Mouse (Mus musculus) testis, adult 2 months (tissue): ENCODE data around the gene Nusap1. TPM values are rescaled to one million over a fixed set of nuclear protein-coding genes. Genes with fewer than 3 reads are reported as not detected.
"Not testable (repeated sequence)": the region's sequence is repeated elsewhere in the genome, so short reads cannot be mapped to it uniquely, and the experiment has no call there.

Source experiments
- H3K27ac ChIP-seq: fragments of 200-500 bp; 2 replicates; pipeline ENCODE4 v1.5.1; 2012; ENCODE audit warnings: low read depth, low read length; ENCODE audit not compliant: control insufficient read depth, insufficient read depth
- H3K27me3 ChIP-seq: fragments of 200-500 bp; 2 replicates; pipeline ENCODE4 v1.6.1; 2012; ENCODE audit warnings: mild to moderate bottlenecking, low read length, moderate library complexity; ENCODE audit not compliant: control insufficient read depth, insufficient read depth
- H3K36me3 ChIP-seq: fragments of 200-500 bp; 2 replicates; pipeline ENCODE4 v1.6.1; 2012; ENCODE audit warnings: mild to moderate bottlenecking, low read length; ENCODE audit not compliant: control insufficient read depth, insufficient read depth
- H3K4me1 ChIP-seq: fragments of 200-500 bp; 2 replicates; pipeline ENCODE4 v1.6.1; 2012; ENCODE audit warnings: low read length; ENCODE audit not compliant: control insufficient read depth, insufficient read depth
- H3K4me3 ChIP-seq: fragments of 200-500 bp; 2 replicates; pipeline ENCODE4 v1.5.1; 2012; ENCODE audit warnings: low read depth, mild to moderate bottlenecking, low read length, moderate library complexity, mixed read lengths; ENCODE audit not compliant: control insufficient read depth
- CTCF ChIP-seq: fragments of 200-500 bp; IDR thresholded peaks from 2 replicates; pipeline ENCODE4 v1.5.1; 2012; ENCODE audit warnings: low read depth, mild to moderate bottlenecking, inconsistent platforms, low read length, moderate library complexity; ENCODE audit not compliant: control insufficient read depth, insufficient read depth, insufficient replicate concordance
- POLR2A ChIP-seq: fragments of 200-500 bp; IDR thresholded peaks from 2 replicates; pipeline ENCODE4 v1.6.1; 2012; ENCODE audit warnings: low read depth, mild to moderate bottlenecking, inconsistent platforms, low read length, moderate library complexity; ENCODE audit not compliant: control insufficient read depth
- polyA plus RNA-seq: library from polyadenylated mRNA; depleted of rRNA; stranded (reverse); fragments of >200 nt; gene quantifications from 2 replicates; pipeline ENCODE4 v1.2.3, GENCODE M21; 2012

Nusap1 gene
- polyA plus RNA-seq, 1 experiment, result 7.1 TPM

GRCm38 (mm10) chr2:119644254-119644653, 26.2 kb downstream of the Nusap1 start:
- TF ChIP-seq POLR2A (no peak), CTCF (no peak)
- Histone ChIP-seq H3K36me3 (peaks cover 2% of the 10 kb centered on the region), H3K4me1 (no peaks in the 10 kb centered on the region), H3K4me3 (no peak overlapping the region), H3K27ac (no peak overlapping the region), H3K27me3 (no peaks in the 10 kb centered on the region)

GRCm38 (mm10) chr2:119662220-119663182, 44.4 kb downstream of the Nusap1 start, which contains the start of gene Ndufaf1:
TSS of gene Ndufaf1 (minus strand) at chr2:119662827.
- TF ChIP-seq POLR2A (peak; percentile 82), CTCF (no peak)
- no peaks in the 10 kb centered on the region for H3K36me3 ChIP-seq
- peak within 1 kb of the TSS; percentile 100 for H3K4me3 ChIP-seq
- H3K4me1 ChIP-seq, result no peaks in the 10 kb centered on the region; the same call in 1 of the 2 replicates
- no peaks in the 10 kb centered on the region for H3K27me3 ChIP-seq
- peak within 1 kb of the TSS; percentile 96 for H3K27ac ChIP-seq

DNA sequence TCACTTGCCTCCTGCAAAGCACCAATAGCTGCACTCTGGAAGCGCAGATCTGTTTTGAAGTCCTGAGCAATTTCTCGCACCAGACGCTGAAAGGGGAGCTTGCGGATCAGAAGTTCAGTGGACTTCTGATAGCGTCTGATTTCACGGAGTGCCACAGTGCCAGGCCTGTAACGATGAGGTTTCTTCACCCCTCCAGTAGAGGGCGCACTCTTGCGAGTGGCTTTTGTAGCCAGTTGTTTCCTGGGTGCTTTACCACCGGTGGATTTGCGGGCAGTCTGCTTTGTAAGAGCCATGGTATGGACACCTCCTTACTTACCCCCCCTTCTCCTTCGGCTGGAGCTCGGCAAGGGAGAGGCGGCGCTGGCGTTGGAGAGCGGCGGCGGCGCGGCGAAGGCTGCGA, 47.6 kb downstream of the Nusap1 start:
- not testable (repeated sequence) for H3K27me3 ChIP-seq, H3K4me1 ChIP-seq, H3K27ac ChIP-seq, H3K36me3 ChIP-seq
- H3K4me3 ChIP-seq, result peak overlapping the region; percentile 21; the same call in 1 of the 2 replicates
- TF ChIP-seq CTCF, result peak; percentile 37; the same call in 1 of the 2 replicates

GRCm38 (mm10) chr2:119669010-119669409, 50.9 kb downstream of the Nusap1 start:
- TF ChIP-seq CTCF, result peak; percentile 20; the same call in 1 of the 2 replicates
- no peak for TF ChIP-seq POLR2A
- Histone ChIP-seq H3K36me3 (no peaks in the 10 kb centered on the region), H3K4me1 (no peaks in the 10 kb centered on the region), H3K27ac (no peak overlapping the region), H3K4me3 (no peak overlapping the region), H3K27me3 (no peaks in the 10 kb centered on the region)

DNA sequence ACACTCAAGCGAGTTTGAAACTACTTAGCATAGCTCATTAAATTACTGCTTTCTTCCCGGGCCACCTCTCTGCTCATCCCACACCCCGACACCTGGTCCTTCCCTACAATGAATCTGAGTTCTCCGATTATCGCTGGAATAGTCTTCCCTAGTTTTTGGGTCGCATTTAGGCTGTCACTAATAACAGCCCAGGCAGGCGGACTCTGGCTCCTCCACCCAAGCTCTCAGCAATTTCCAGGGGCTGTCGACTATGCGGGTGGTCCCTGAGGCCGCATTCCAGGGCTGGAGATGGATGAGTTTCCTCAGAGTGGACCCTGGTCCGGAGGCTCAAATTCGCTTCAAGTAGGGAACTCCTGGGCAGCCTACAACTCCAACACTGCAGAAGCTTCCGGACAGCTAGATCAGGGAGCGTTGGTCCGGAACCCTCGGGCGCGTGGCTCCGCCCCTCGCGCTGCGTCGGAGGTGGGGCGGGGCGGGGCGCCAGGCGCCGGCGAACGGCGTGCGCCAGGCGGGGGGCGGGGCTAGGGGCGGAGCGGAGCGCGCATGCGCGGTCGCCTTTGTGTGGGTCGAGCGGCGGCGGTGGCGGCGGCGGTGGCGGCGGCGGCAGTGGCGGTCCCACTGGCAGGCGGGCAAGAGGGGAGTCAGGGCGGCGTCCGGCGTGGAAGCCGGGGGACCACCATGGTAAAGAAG, 56.6 kb downstream of the Nusap1 start, which contains the start of gene Rtf1:
Gene Rtf1, plus strand, starts transcription at position 544 of the 690 bp plus-strand sequence.
- TF ChIP-seq CTCF, result no peak
- peak; percentile 91 for TF ChIP-seq POLR2A
- Histone ChIP-seq H3K4me1 (no peaks in the 10 kb centered on the region; the same call in 1 of the 2 replicates), H3K36me3 (no peaks in the 10 kb centered on the region), H3K27me3 (no peaks in the 10 kb centered on the region), H3K4me3 (peak within 1 kb of the TSS; percentile 99), H3K27ac (peak within 1 kb of the TSS; percentile 100)

GRCm38 (mm10) chr2:119675215-119675784, 57.2 kb downstream of the Nusap1 start:
- H3K4me3 ChIP-seq, result peak overlapping the region; percentile 90
- no peaks in the 10 kb centered on the region for H3K27me3 ChIP-seq
- TF ChIP-seq CTCF (no peak), POLR2A (no peak; the same call in 1 of the 2 replicates)
- H3K27ac ChIP-seq, result peak overlapping the region; percentile 83
- H3K4me1 ChIP-seq, result no peaks in the 10 kb centered on the region; the same call in 1 of the 2 replicates
- H3K36me3 ChIP-seq, result no peaks in the 10 kb centered on the region
